Mouse (Mus musculus) CD4-positive, CD25-positive, alpha-beta regulatory T cell (primary cell): Measurements from ENCODE around the gene Pdgfb. TPM values are rescaled to one million over a fixed set of nuclear protein-coding genes. Genes with fewer than 3 reads are reported as not detected.

ENCODE experiments used
- polyA plus RNA-seq: library from polyadenylated mRNA; unstranded; fragments of 100-300 nt; shearing (Covaris generic); gene quantifications from one replicate; pipeline ENCODE4 v1.2.1, GENCODE M21; 2017

The Pdgfb gene
- polyA plus RNA-seq: 2.0 TPM

DNA sequence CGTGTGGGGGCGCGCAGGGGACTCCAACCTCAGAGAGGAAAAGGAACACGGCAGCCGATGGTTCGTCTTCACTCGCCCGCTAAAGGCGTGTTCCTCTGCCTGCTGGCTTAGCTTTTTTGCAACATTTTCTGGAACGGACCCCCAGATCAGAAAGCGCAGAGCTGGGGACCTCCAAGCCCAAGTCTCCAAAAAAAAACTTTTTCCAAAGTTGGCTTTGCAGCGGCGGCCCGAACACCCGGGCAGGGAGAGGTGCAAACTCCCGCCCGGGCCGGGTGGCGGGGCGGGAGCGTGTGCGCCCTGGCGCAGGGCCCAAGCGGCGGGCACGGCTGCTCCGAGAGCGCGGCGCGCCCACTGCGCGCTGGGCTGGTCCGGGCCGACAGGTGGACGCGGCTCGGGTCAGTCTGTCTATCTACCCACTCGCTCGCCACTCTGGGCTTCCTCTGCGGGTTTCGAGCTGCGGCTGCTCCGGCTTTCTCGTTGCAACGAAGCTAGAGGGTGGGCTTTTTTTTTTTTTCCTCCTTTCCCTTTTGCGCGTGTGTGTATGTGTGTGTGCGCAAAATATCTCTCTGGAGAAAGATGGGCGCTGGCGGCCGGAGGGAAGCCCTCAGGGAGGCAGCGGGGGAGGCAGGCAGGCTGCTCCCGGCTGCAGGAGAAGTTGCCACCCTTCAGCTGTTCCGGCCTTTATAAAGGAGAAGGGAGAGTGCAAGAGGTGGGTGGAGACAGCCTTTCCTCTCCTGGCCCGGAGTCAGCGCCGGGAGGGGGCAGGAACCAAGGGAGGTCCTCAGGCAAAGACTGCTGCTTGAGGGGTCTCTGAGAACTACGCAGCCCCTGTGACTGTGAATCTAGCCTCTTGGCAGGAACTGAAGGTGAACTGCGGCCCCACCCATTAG lies at the start of gene Pdgfb:
Pdgfb (minus strand) TSS at position 657 of the 890 bp plus-strand sequence.

DNA sequence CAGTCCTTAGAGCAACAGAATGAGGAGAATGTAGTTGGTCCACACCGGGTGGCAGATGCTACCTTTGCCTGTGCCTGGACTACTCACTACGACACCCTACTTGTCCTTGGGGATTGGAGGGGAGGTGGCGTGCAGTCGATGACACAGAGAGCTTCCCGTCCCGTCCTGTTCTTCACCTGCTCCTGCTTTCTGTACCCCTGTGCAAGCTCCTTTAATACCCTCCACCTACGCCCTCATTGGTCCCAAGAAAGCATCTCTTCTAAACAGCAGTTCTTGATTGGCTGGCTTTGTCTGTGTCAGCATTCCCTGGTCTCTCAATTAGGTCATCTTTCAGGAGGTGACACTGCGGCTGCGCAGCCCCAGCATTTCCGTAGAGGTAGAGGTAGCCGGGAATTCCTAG lies 43.8 kb downstream of the Pdgfb start, which contains the start of gene Cbx7:
Cbx7 (minus strand) TSS at position 180 of the 400 bp plus-strand sequence.

Other genes with a start within 250 kb of the Pdgfb start
- gene Dnal4, start 237.1 kb downstream of the Pdgfb start, polyA plus RNA-seq: 14.5 TPM
- 0.24 TPM for gene Nptxr, start 210.2 kb downstream of the Pdgfb start, polyA plus RNA-seq
- gene Npcd, start 180.7 kb downstream of the Pdgfb start, polyA plus RNA-seq: not detected
- gene Cbx6, start 180.3 kb downstream of the Pdgfb start, polyA plus RNA-seq: 38.0 TPM
- gene Apobec3, start 123.3 kb downstream of the Pdgfb start, polyA plus RNA-seq: 384 TPM
- gene Cbx7, start 43.9 kb downstream of the Pdgfb start, polyA plus RNA-seq: 179 TPM
- 1.1 TPM for gene Syngr1, start 76.4 kb upstream of the Pdgfb start, polyA plus RNA-seq
- gene Rpl3, start 76.9 kb upstream of the Pdgfb start, polyA plus RNA-seq: 1,367 TPM
- 29.7 TPM for gene Tab1, start 118.2 kb upstream of the Pdgfb start, polyA plus RNA-seq
- not detected for gene Mgat3, start 158.7 kb upstream of the Pdgfb start, polyA plus RNA-seq
- gene Mief1, start 219.0 kb upstream of the Pdgfb start, polyA plus RNA-seq: 29.1 TPM
- not detected for gene AC140267.1, start 220.9 kb upstream of the Pdgfb start, polyA plus RNA-seq
- 97.4 TPM for gene Atf4, start 240.2 kb upstream of the Pdgfb start, polyA plus RNA-seq
- gene Rps19bp1, start 249.3 kb upstream of the Pdgfb start, polyA plus RNA-seq: 30.2 TPM